Mouse (Mus musculus) erythroblast, embryonic 14.5 days (primary cell): ENCODE data around the gene Syt7.

ENCODE experiments used
- GATA1 ChIP-seq: IDR thresholded peaks from 2 replicates; pipeline ENCODE4 v1.6.1; 2012; ENCODE audit warnings: low read length, inconsistent platforms, mixed read lengths
- TAL1 ChIP-seq: IDR thresholded peaks from 3 replicates; pipeline ENCODE4 v1.6.1; 2012; ENCODE audit warnings: low read length, inconsistent platforms, mixed read lengths

DNA sequence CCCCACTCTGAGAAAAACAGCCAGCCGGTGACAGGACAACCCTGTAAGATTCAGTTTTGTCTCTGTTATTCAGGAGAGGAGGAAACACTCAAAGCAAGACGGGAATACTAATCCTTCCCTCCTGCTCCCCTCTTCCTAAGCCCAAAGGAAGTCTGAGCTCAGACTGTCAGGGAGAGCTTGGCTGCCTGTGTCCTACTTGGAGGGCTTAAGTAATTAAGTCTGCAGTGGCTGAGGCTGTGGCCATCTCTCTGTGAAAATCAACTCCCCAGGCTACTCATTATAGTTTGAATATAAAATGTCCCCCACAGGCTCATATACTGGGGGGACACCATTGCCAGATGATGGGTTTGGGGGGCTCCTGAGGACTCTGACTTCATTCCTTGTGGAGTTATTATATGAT is 108.1 kb downstream of the Syt7 start:
- no peak for TF ChIP-seq TAL1
- no peak for TF ChIP-seq GATA1
